Mouse (Mus musculus) bone marrow macrophage, adult 2 months (primary cell): ENCODE results near the gene Tsku.

Experiments
- CTCF ChIP-seq: IDR thresholded peaks from 2 replicates; pipeline ENCODE4 v1.5.1; 2012; ENCODE audit warnings: low read depth, mild to moderate bottlenecking, low read length, moderate library complexity
- POLR2A ChIP-seq: IDR thresholded peaks from 2 replicates; pipeline ENCODE4 v1.6.1; 2012; ENCODE audit warnings: mild to moderate bottlenecking, low read depth, low read length, borderline replicate concordance

DNA sequence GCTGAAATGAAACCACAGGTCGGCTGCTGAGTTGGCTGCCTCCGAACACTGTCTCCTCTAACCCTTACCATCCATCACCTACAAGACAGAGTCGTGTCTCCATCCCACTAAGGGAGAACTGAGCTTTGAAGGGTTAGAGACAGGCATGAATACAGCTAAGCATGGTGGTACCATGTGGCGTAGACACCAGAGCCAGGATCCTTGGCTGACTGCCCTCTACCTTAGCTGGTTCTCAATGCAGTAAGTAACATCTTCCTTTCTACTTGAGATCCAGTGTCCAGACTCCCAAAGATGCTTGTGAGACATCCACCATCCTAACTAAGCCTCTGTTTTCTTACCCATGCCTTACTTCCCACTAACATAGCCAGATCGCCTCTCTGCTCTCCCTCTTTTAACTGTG, 7.5 kb downstream of the Tsku start:
- TF ChIP-seq POLR2A (no peak), CTCF (no peak)
